Mouse (Mus musculus): ENCODE measurements around the gene Smarcd1.

The Smarcd1 gene

DNA sequence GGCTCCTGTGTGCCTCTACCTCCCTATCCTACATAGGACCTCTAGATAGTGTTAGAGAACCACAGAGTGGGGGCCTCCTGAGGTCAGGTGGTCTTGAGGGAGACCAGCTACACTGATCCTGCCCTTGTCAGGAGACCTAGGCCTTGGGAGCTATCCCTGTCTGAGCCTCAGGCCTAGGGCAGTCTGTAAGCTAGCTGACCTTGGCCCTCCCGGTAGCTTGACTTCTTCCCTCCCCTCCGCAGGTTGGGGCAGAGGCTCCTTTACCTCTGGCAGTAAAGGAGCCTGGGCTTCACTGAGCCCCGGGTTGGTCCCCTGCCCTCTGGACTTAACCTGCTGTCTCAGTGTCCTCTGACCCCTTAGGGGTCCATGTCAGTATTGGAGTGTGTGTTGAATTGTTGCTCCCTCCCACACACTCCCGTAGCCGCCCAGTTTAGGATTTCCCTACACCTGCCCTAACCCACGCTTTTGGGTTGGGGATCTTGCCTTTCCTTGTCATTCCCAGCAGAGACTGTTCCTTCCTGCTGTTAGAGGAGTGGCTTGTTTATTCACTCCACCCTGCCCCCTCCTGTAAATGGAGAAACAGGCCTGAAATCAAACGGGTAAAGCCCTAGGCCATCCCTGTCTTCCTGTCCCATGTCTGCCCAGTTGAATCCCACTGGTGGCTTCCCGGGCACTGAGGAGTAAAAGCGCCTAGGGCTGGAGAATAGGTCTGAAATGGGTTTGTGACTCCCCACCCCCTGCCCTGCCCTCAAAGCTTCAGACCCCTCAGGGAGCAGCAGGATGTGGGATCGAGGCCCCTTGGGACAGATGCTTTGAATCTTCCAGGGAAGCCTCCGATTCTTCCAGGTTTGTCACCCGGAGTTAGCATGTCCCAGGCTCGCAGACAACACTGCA, 11.0 kb downstream of the Smarcd1 start:
- in situ Hi-C loops (cut with MboI; ENCODE audit: unreplicated experiment in 2 of 2): no loop called here

DNA sequence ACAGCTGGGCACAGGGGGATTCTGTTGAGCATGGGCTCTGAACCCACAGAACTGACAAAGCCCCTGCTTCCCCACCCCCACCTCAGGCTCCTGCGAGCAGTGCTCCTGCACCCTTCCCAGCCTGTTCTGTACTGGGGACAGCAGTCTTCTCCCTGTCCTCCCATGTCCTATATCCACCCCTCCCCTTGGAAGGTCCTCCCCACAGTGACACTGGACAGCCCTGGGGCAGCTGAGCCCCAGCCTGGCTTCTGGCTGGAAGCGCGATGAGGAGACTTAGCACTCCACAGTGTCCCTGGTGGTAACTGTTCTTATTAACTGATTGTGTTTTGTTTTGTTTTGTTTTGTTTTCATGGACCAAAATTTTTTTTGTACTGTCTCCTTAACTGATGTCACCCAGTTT, 11.6 kb downstream of the Smarcd1 start:
- in situ Hi-C loops (cut with MboI; ENCODE audit: unreplicated experiment in 2 of 2): no loop called here

DNA sequence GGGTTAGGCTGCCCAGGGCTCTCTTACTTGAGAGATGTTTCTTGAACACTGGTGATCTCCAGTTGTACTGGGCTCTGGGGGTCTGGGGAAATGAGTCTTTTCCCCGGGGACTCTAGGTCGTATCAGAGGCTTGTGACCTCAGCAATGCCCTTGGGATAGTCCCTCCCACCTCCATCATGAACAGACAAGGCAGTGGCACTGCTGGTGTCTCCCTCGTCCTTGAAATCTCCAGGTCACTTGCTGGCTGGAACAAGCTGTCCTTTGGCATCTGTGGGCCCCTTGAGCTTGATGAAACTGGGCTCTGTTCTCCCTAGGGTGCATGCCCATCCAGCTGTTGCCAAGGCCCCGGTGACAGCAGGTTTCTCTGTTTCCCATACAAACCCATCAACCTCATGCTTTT, 12.3 kb downstream of the Smarcd1 start:
- in situ Hi-C loops (cut with MboI; ENCODE audit: unreplicated experiment in 2 of 2): no loop called here

DNA sequence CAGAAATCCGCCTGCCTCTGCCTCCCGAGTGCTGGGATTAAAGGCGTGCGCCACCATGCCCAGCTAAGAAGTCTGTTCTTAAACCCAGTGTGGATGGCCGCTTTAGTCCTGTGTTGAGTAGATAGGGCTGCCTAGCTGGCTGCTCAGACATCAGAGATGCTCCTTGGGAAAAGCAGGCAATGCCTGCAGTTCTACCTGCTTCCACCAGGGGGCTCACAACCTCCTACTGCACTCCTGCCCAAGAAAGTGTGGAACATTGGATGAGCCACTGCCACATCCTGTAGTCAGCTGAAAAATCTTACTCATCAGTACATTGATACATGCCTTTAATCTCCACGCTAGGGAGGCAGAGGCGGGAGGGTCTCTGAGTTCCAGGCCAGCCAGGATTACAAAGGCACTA, 12.9 kb downstream of the Smarcd1 start:
- in situ Hi-C loops (cut with MboI; ENCODE audit: unreplicated experiment in 2 of 2): no loop called here

DNA sequence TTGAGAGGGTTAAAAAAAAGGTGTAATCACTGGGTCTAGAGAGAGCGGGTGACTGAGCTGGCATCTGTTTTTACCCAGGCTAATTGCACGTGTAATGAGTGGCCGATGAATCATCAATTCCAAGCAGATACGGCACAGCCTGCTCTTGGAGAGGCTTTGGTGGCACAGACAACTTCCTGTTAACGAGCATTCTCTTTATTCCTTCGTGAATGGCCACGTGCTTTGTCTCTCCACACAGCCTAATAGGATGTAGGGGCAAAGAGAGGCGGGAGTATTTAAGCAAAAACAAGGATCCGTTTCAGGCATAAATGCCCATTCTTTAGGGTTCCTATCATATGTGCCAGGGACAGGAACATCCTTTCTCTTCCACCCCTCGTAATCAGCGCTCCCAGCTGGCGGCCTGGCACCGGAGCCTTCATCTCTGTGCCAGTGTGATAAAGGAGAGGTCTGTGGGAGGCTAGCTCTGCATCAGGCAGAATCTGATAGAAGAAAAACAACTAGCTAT, 13.5 kb downstream of the Smarcd1 start:
- in situ Hi-C loops (cut with MboI; ENCODE audit: unreplicated experiment in 2 of 2): no loop called here

DNA sequence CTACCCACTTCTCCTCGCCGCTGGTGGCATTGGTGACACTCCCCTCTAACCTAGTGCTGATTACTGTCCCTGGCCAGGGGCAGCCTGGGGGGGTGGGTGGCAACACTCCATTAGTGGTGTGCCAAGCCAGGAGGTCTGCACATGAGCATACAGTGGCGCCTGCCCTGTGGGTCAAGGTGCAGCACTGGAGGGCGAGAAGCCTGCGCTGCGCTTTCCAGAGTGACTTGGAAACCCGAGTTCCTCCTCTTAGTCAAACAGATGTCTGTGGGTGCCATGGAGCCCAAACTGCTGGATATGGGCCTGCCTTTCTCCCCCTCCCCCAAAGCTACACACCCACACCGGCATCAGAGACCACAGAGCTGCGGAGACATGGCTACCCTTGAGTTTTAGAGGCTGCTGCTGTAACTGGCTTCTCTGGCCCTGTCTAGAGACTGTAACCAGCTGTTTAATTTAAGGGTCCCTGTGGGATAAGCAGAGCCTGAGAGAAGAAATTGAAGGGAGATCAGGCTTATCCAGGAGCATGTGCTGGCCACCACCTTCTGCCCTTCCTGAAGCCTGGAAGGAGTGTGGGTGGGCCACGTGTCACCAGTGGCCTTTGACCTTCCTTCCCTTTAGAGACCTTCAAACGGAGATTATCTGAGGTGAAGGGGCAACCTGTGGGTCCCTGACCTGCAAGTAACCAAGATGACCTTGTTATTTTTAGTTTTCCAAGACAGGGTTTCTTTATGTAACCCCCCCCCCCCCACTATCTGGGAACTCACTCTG, 14.2 kb downstream of the Smarcd1 start:
- in situ Hi-C loops (cut with MboI; ENCODE audit: unreplicated experiment in 2 of 2): no loop called here

DNA sequence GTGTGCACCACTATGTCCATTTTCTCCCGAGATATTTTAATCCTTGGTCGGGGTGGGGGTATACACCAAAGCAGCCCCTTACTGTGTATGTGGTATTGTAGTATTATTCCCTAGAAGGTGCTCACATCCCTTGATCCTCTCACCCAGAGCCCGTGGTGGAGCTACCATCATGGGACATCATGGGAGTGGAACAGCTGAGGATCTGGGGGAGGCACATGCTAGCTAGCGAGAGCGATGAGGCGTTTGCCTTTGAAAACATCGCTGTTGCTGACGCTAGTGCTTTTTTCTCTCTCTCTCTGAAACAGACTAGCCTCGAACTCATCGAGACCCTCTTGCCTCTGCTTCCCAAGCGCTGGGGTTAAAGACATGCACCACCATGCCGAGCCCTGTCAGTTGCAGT, 14.9 kb downstream of the Smarcd1 start:
- in situ Hi-C loops (cut with MboI; ENCODE audit: unreplicated experiment in 2 of 2): no loop called here

DNA sequence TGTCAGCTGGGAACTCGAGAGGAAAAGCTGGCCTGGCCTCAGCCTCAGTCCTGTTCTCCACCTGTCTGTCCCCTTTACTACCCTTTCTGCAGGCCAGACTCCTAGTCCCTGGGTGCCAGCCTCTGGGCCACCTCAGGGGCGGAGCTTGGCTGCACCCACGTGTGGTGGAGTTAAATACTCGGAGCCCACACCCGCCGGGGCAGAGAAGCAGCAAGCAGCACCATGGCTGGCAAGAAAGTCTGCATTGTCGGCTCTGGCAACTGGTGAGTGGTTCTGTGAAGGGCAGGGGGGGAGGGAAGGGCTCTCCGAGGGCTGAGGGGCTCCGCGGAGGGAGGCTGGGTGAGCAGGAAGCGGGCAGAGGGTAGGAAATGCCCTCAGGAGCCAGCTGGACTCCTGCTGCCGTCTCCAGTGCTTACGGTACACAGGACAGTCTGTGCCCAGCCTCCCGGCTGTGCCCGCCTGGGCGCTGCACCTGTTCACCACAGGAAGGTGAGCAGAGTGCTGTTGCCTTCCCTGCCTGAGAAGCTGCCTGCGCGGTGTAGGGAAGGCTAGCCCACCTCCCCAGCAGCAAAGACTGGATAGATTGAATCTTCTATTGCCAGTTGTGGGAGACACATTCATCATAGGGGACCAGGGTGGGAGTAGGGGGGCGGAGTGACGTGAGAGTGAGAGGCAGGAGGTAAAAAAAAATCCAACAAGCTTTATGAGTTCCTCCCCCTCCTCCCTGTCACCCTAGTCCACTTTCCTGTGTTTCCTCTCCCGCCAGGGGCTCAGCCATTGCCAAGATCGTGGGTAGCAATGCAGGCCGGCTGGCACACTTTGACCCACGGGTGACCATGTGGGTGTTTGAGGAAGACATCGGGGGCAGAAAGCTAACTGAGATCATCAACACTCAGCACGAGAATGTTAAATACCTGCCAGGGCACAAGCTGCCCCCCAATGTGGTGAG, 15.7 kb downstream of the Smarcd1 start, which contains the start of gene Gpd1:
Gene Gpd1, plus strand, starts transcription at position 130 of the 949 bp plus-strand sequence.
- in situ Hi-C loops (cut with MboI; ENCODE audit: unreplicated experiment in 2 of 2): no loop called here

DNA sequence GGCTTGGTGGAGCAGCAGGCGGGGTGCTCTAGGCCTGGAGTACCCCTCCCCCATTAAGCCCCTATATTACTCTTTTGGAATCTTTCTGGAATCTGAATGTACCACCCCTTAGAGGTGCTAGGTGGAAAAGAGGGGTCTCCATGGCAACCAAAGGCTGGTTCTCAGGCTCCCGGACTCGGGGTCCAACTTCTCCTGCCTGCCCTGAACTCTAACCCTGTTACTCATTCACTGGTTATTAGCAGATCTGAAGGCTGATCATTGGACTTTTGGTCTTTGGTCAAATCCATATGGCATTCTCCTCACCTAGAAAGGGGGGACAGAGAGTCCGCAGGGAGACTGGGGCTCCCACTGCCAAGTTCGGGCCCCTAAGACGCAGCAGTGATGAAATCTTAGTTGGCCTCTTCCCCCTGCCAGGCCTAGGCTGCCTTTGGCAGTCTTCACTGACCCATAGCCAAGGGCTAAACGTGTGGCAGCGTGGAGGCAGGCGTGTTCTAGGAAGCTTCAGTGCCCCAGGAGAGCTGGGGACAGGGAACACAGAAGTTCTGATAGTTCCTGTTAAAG, 16.6 kb downstream of the Smarcd1 start:
- in situ Hi-C loops (cut with MboI; ENCODE audit: unreplicated experiment in 2 of 2): no loop called here

DNA sequence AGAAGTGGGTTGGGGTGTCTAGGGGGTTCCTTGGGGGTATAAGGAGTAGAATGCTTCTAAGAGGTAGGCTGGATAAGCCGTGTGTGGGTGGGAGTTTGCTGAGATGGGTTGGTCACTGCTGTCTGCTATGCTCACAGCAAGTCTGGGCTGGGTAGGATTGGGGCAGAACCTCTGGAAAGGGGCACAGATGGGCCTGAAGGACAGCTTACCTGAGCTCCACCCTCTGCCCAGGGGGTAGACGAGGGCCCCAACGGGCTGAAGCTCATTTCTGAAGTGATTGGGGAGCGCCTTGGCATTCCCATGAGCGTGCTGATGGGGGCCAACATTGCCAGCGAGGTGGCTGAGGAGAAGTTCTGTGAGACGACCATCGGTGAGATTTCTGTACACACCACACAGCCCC, 17.9 kb downstream of the Smarcd1 start:
- in situ Hi-C loops (cut with MboI; ENCODE audit: unreplicated experiment in 2 of 2): loop anchor here (5.0 kb wide), 3 partner anchors 52 to 187 kb away; partner anchors contain the start of gene Cers5 (in 1 of the 2)

DNA sequence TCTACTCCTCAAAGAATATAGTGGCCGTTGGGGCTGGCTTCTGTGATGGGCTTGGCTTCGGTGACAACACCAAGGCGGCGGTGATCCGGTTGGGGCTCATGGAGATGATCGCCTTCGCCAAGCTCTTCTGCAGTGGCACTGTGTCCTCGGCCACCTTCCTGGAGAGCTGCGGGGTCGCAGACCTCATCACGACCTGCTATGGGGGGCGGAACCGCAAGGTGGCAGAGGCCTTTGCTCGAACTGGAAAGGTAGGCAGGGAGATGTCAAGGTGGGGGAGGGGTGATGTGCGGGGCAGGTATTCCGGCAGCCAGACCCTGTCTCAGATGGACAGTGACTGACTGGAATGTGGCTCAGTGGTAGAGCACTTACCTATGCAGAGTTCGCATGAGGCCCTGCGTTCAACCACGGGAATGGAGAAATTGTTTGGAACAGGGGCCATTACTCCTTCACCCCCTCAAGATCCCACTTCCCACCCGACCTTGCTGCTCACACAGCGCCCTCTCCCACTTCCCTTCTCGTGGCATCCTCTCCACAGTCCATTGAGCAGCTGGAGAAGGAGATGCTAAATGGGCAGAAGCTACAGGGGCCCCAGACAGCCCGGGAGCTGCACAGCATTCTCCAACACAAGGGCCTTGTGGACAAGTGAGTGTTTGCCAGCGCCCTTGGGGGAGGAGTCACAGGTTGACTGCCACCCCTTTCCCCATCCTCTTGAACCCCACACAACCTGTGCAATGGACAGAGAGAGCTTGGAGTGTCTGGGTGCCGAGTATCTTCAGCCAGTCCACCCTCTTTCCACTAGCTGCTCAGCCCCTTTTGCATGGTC, 20.2 kb downstream of the Smarcd1 start:
- in situ Hi-C loops (cut with MboI; ENCODE audit: unreplicated experiment in 2 of 2): loop anchor here (5.0 kb wide), 3 partner anchors 50 to 185 kb away; partner anchors contain the start of gene Cers5 (in 1 of the 2)

DNA sequence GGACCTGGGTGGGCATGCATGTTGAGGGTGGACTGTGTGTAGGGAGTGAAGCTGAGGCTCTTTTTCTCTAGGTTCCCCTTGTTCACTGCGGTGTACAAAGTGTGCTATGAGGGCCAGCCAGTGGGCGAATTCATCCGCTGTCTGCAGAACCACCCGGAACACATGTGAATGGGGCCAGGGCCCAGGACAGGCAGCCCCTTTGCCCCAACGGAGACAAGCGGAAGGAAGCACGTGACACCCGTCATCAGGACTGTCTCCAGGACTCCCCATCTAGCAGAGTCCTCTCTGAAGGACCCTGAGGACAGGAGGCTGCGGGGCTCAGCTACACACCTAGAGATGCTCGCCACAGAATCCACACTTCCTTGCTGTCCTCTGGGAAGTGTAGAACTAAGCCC, 21.2 kb downstream of the Smarcd1 start:
- in situ Hi-C loops (cut with MboI; ENCODE audit: unreplicated experiment in 2 of 2): loop anchor here (5.0 kb wide), 3 partner anchors 49 to 184 kb away; partner anchors contain the start of gene Cers5 (in 1 of the 2)

DNA sequence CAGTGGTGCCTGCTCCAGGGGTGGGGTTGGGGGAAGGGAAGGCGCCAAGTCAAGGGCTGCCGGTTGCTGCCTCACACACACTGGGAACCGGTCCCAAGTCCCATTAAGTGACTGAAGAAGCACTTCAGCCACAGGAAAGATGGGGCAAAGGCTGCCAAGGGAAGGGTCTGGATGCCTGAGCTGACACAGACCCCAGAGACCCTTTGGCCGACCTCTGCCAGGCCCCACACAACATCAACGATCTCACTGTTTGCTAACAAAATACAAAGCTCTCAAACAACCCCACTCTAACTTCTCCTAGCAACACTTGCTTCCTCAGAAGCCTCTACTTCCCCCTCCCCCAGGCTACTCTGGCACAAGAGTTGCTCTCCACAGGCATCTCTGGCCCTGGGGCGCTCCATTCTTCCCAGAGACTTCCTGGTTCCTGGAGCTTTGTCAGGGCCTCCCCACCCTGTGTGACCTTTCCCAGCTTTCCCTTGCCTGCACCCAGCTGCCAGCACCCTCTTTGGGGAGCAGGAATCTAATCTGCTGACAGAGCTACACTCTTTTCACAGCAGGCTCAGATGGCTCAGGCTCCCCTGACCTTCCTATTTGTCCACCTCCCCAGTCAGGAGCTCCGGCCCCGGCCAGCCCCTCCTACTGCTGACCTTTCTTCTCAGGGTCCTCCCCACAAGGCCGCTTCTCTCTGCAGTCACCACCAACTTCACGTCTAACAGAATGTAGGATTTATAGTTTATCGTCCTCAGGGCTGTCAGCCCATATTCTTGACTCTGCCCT, 21.8 kb downstream of the Smarcd1 start:
- in situ Hi-C loops (cut with MboI; ENCODE audit: unreplicated experiment in 2 of 2): loop anchor here (5.0 kb wide), 3 partner anchors 49 to 184 kb away; partner anchors contain the start of gene Cers5 (in 1 of the 2)

DNA sequence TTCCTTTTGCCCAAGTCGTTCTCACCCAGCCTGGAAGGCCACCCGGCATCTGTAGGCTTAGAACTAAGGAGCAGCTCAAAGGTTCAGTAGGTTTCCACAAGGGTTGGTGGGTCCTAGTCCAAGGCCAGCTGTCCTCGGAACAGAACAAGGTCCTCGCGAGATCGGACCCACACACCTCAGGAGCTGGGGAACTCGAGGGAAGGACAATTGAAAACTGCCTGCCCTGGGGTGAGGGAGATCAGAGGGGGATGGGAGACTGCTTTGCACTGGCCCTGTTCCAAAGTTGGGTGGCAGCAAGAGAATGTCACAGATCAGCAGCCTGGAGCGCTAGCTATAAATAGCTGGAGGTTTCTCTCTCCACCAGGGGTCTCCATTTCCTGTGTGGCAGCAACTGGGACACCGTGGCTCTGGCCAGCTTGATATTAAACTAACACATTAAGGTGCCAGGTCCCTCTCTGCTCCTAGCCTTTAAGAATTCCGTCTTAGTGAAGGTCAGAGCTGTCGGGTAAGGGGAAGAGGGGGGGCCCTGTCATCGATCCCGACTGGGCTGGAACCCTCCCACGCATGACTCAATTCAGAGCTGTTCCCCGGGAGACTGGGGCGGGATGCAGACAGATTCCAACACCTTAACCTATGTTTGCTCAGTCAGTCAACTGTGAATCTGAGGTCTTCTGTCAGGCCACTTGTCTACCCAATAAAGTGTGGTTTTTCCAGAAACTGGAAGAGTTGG, 22.5 kb downstream of the Smarcd1 start:
- in situ Hi-C loops (cut with MboI; ENCODE audit: unreplicated experiment in 2 of 2): loop anchor here (5.0 kb wide), 3 partner anchors 48 to 183 kb away; partner anchors contain the start of gene Cers5 (in 2 of the 2)

DNA sequence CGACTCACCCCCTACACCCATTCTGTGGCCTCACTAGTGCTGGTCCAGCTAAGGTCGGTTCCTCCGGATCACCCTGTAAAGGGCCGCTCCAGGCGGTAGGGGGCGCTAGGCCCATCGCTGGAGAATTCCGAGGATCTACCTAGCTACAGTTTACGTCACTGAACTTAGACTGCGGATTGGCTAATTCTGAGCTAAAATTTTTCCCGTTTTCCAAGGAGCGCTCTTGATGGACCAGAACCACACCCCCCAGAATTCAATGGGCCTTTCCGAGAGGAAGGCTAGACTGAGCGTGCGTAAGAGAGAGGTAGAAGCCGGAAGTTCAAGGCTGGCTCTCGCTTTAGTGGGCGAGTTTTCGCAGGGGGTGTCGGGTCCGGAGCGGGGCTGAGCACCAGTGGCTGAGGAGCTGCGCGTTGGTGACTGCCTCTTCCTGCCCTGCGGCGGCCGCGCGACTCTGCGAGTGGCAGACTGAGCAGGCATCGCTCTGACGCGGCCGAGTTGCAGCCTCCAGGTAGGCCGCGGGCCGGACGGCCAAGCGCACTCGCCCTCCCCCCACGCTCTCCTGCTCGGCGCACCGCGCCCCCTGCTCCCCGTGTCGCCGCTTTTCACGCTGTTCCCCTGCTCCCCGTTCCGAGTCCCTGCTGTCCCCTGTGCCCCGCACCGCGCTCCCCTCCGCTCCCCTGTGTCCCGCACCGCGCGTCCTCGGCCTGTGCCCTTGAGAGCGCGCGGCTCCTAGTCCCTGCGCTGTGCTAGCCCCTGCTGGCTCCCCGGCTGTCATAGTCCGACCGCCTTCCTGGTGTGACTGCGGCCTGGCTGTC, 23.6 kb downstream of the Smarcd1 start, which contains the start of gene Cox14:
Gene Cox14, plus strand, starts transcription at position 278 of the 815 bp plus-strand sequence.
- in situ Hi-C loops (cut with MboI; ENCODE audit: unreplicated experiment in 2 of 2): loop anchor here in 1 of 2 experiments (5.0 kb wide), 1 partner anchor 47 kb away; the partner anchor contains the start of gene Cers5

DNA sequence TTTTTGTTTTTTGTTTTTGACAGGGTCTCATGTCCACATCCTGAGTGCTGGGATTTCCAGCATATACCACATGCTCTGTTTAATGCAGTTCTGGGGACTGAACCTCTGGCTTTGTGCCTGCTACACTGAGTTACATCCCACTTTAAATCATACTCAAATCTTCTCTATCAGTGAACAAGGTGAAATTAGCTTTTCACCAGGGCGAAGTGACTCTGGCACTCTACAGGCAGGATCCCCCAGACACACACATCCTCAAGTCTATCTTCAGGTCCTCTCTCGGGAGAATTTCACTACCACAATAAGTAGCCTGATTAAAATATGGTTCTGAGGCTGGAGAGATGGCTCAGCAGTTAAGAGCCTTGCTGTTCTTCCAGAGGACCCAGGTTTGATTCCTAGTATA, 24.6 kb downstream of the Smarcd1 start:
- in situ Hi-C loops (cut with MboI; ENCODE audit: unreplicated experiment in 2 of 2): loop anchor here in 1 of 2 experiments (5.0 kb wide), 1 partner anchor 46 kb away; the partner anchor contains the start of gene Cers5
